Comparison of ENCODE assay signal across 8 mouse cellular contexts in genomic region chr9:31688398-31688705, GRCm38 (mm10).
DNase-seq lines count a peak whose midpoint lies in the region; ATAC-seq lines count a peak whose summit lies in the region.
"Had no signal": no experiment of that assay in that cellular context is flagged by ENCODE, and none has a peak within 500 bp of the region (broad histone marks: within the 10 kb centered on the region; RNA-seq: fewer than 3 reads in every experiment).

No protein-coding gene starts in this region.

- intact Hi-C loops in left cerebral cortex, postnatal 25 days (cut with DNase I), result no loop called here

- no peaks in the 10 kb centered on the region for H3K27me3 ChIP-seq in neural tube, embryonic 11.5 days (ENCODE audit: control insufficient read depth, insufficient read depth, low read length)
- H3K27me3 ChIP-seq in liver, embryonic 13.5 days, result peaks cover 1% of the 10 kb centered on the region; the same call in 1 of the 2 replicates

- WGBS in neural tube, embryonic 11.5 days, result 7% methylated on average over 3 of the region's 3 CpGs
- WGBS in liver, embryonic 13.5 days (ENCODE audit: insufficient replicate concordance), result 15% methylated on average over 3 of the region's 3 CpGs

- no peak overlapping the region for H3K4me3 ChIP-seq in neural tube, embryonic 11.5 days (ENCODE audit: low read depth, low read length)
- no peak overlapping the region for H3K4me3 ChIP-seq in liver, embryonic 13.5 days (replicated peaks)

- H3K36me3 ChIP-seq in neural tube, embryonic 11.5 days (ENCODE audit: control insufficient read depth, insufficient read depth, low read length), result no peaks in the 10 kb centered on the region
- no peaks in the 10 kb centered on the region for H3K36me3 ChIP-seq in liver, embryonic 13.5 days

- peak overlapping the region; percentile 23 for H3K4me2 ChIP-seq in neural tube, embryonic 11.5 days (ENCODE audit: low read depth)
- peak overlapping the region; percentile 19; the same call in 1 of the 2 replicates for H3K4me2 ChIP-seq in liver, embryonic 13.5 days

- no peak for ATAC-seq in neural tube, embryonic 11.5 days (ENCODE audit: insufficient read depth, low FRiP score, low TSS enrichment)
- ATAC-seq in liver, embryonic 13.5 days (ENCODE audit: low read depth), result no peak

- peaks cover 10% of the 10 kb centered on the region for H3K4me1 ChIP-seq in neural tube, embryonic 11.5 days (ENCODE audit: control insufficient read depth, insufficient read depth, low read length)
- 0 out of 2 replicates have a peak, but pooled peaks cover 2% of the 10 kb centered on the region for H3K4me1 ChIP-seq in liver, embryonic 13.5 days (replicated peaks)

- no peak overlapping the region for H3K9ac ChIP-seq in neural tube, embryonic 11.5 days (ENCODE audit: low read length)
- H3K9ac ChIP-seq in liver, embryonic 13.5 days, result no peak overlapping the region

- DNase-seq in neural tube, embryonic 11.5 days (ENCODE audit: low spot score), result no peak
- no peak for DNase-seq in neural tube, embryonic 10.5 days (ENCODE audit: extremely low spot score, low spot score)
- DNase-seq in forelimb bud, embryonic 11.5 days (ENCODE audit: low read depth, low spot score), result peak; percentile 38
- DNase-seq in liver, embryonic 13.5 days, result no peak
- DNase-seq in ovary, postnatal 14 days (ENCODE audit: low spot score), result no peak
- DNase-seq in left cerebral cortex, postnatal 25 days (ENCODE audit: low spot score in 2 of 2), result no peak
- no peak for DNase-seq in right cerebral cortex, adult 18-20 months

- H3K9me3 ChIP-seq in neural tube, embryonic 11.5 days (ENCODE audit: control insufficient read depth, low read length), result no peaks in the 10 kb centered on the region
- no peaks in the 10 kb centered on the region for H3K9me3 ChIP-seq in liver, embryonic 13.5 days (replicated peaks)

- H3K27ac ChIP-seq in neural tube, embryonic 11.5 days (ENCODE audit: low read depth, low read length), result no peak overlapping the region
- no peak overlapping the region for H3K27ac ChIP-seq in liver, embryonic 13.5 days
- H3K27ac ChIP-seq: macrophage had no signal
